ENCODE assay signal across 8 mouse cellular contexts in genomic region chr14:52104677-52105285, GRCm38 (mm10). TPM values are rescaled to one million over a fixed set of nuclear protein-coding genes. Genes with fewer than 3 reads are reported as not detected.
A peak's percentile ranks its signal among the peaks of the same experiment; 100 is the strongest.
DNase-seq lines count a peak whose midpoint lies in the region; ATAC-seq and TF ChIP-seq lines count a peak whose summit lies in the region.

No protein-coding gene starts in this region.

- DNase-seq in 3T3-L1 (ENCODE audit: low read depth, low spot score), result peak; percentile 40
- DNase-seq in liver, embryonic 14.5 days (ENCODE audit: low read depth in 3 of 3, low spot score in 3 of 3), result no peak
- no peak for DNase-seq in left cerebral cortex, adult 9 months (ENCODE audit: low spot score in 2 of 2)
- no peak for DNase-seq in urinary bladder, postnatal 10 days (ENCODE audit: low spot score)
- DNase-seq in left cerebral cortex, postnatal 36 days (ENCODE audit: low spot score in 2 of 2), result no peak

- peaks cover 27% of the 10 kb centered on the region for H3K36me3 ChIP-seq in erythroblast, embryonic 14.5 days (ENCODE audit: control insufficient read depth)
- peaks cover 9% of the 10 kb centered on the region for H3K36me3 ChIP-seq in forebrain, embryonic 13.5 days (ENCODE audit: poor library complexity, severe bottlenecking)
- H3K36me3 ChIP-seq in liver, embryonic 14.5 days (replicated peaks; ENCODE audit: control insufficient read depth, insufficient read depth, low read depth), result peaks cover 19% of the 10 kb centered on the region

- no peak for ATAC-seq in erythroblast, adult 5-6 weeks (replicated peaks; ENCODE audit: low FRiP score, poor library complexity, severe bottlenecking)
- ATAC-seq in forebrain, embryonic 13.5 days, result no peak
- ATAC-seq in liver, embryonic 14.5 days (ENCODE audit: insufficient read depth), result no peak; the same call in 1 of the 2 replicates

- H3K9ac ChIP-seq in forebrain, embryonic 13.5 days, result peak overlapping the region; percentile 53
- peak overlapping the region; percentile 73 for H3K9ac ChIP-seq in liver, embryonic 14.5 days (replicated peaks)

- H3K27ac ChIP-seq in forebrain, embryonic 13.5 days, result peak overlapping the region; percentile 83
- peak overlapping the region; percentile 96 for H3K27ac ChIP-seq in liver, embryonic 14.5 days

- 40% methylated on average over 7 of the region's 7 CpGs for WGBS in forebrain, embryonic 13.5 days
- WGBS in liver, embryonic 14.5 days (ENCODE audit: insufficient replicate concordance), result 31% methylated on average over 7 of the region's 7 CpGs

- TF ChIP-seq EP300 in liver, embryonic 14.5 days (IDR thresholded peaks at IDR 0.05; ENCODE audit: low read depth), result no peak

- no peaks in the 10 kb centered on the region for H3K27me3 ChIP-seq in erythroblast, embryonic 14.5 days (ENCODE audit: control insufficient read depth)
- no peaks in the 10 kb centered on the region for H3K27me3 ChIP-seq in forebrain, embryonic 13.5 days
- no peaks in the 10 kb centered on the region for H3K27me3 ChIP-seq in liver, embryonic 14.5 days (ENCODE audit: control insufficient read depth, insufficient read depth, low read length)

- intact Hi-C loops in left cerebral cortex, postnatal 36 days (cut with DNase I), result loop anchor here (10.0 kb wide), 1 partner anchor 220 kb away; the partner anchor contains the start of gene Mettl17

- H3K4me1 ChIP-seq in erythroblast, embryonic 14.5 days (ENCODE audit: control insufficient read depth), result peaks cover 39% of the 10 kb centered on the region
- peaks cover 43% of the 10 kb centered on the region for H3K4me1 ChIP-seq in forebrain, embryonic 13.5 days
- H3K4me1 ChIP-seq in liver, embryonic 14.5 days (replicated peaks; ENCODE audit: control insufficient read depth in 2 of 2, insufficient read depth in 2 of 2, low read length in 1 of 2), result peaks cover 14 to 33% of the 10 kb centered on the region in 2 experiments

- peak overlapping the region; percentile 55 for H3K4me2 ChIP-seq in forebrain, embryonic 13.5 days
- peak overlapping the region; percentile 94 for H3K4me2 ChIP-seq in liver, embryonic 14.5 days (ENCODE audit: low read depth)

- H3K9me3 ChIP-seq in erythroblast, embryonic 14.5 days (ENCODE audit: control insufficient read depth, low read length), result no peaks in the 10 kb centered on the region
- no peaks in the 10 kb centered on the region for H3K9me3 ChIP-seq in forebrain, embryonic 13.5 days (replicated peaks)
- H3K9me3 ChIP-seq in liver, embryonic 14.5 days (ENCODE audit: control insufficient read depth, low read length), result no peaks in the 10 kb centered on the region

- peak; percentile 29; the same call in 1 of the 2 replicates for TF ChIP-seq CTCF in liver, embryonic 14.5 days (IDR thresholded peaks at IDR 0.05; ENCODE audit: low read depth)

- peak overlapping the region; percentile 79 for H3K4me3 ChIP-seq in erythroblast, embryonic 14.5 days (replicated peaks)
- peak overlapping the region; percentile 33 for H3K4me3 ChIP-seq in forebrain, embryonic 13.5 days
- H3K4me3 ChIP-seq in liver, embryonic 14.5 days (ENCODE audit: insufficient read depth in 1 of 2, low read depth in 2 of 2, low read length in 2 of 2), result peak overlapping the region; percentile 59 to 60

RNA-seq across cellular contexts. Expression of gene Hnrnpc, which starts 1.0 kb away (rescaled TPM):
- 1.5 and 2.8 TPM in 2 replicates for polyA plus RNA-seq in erythroblast, embryonic 14.5 days (2012)
- total RNA-seq in erythroblast, adult 5-6 weeks (2015; ENCODE audit: low replicate concordance), result 143 and 152 TPM in 2 replicates
- total RNA-seq in erythroblast, adult 5-6 weeks (2017; ENCODE audit: low replicate concordance), result 197 and 275 TPM in 2 replicates
- polyA plus RNA-seq in forebrain, embryonic 13.5 days (2015; fragmentation: Nextera tagmentation; extraction: Ambion mirVana), result 830 and 894 TPM in 2 replicates
- 94.9 and 161 TPM in 2 replicates for polyA plus RNA-seq in liver, embryonic 14.5 days (2012; rRNA removed)
- polyA plus RNA-seq in liver, embryonic 14.5 days (2014; fragmentation: Nextera tagmentation; extraction: Ambion mirVana), result 240 and 269 TPM in 2 replicates
- 100 to 1,000 TPM; 199 to 225 TPM for total RNA-seq in left cerebral cortex, postnatal 36 days (2021)

RNA-seq across cellular contexts. Expression of gene Rpgrip1, which starts 5.7 kb away (rescaled TPM):
- not detected in 2 replicates for polyA plus RNA-seq in erythroblast, embryonic 14.5 days (2012)
- 1.3 TPM in 1 of 2 replicates, not detected in the other for total RNA-seq in erythroblast, adult 5-6 weeks (2015; ENCODE audit: low replicate concordance)
- total RNA-seq in erythroblast, adult 5-6 weeks (2017; ENCODE audit: low replicate concordance), result 3.2 and 4.6 TPM in 2 replicates
- polyA plus RNA-seq in forebrain, embryonic 13.5 days (2015; fragmentation: Nextera tagmentation; extraction: Ambion mirVana), result 82.5 and 91.0 TPM in 2 replicates
- 0.31 and 0.41 TPM in 2 replicates for polyA plus RNA-seq in liver, embryonic 14.5 days (2012; rRNA removed)
- polyA plus RNA-seq in liver, embryonic 14.5 days (2014; fragmentation: Nextera tagmentation; extraction: Ambion mirVana), result 48.5 and 50.1 TPM in 2 replicates
- total RNA-seq in left cerebral cortex, postnatal 36 days (2021), result 1 to 10 TPM; 2.0 to 3.6 TPM

Comparison
In these comparisons a context has a peak if more than half of its experiments do, and no peak if none do; other contexts are left out.
1. RNA of gene Hnrnpc, which starts 1.0 kb away (polyA plus RNA-seq): 830 to 894 TPM in forebrain, embryonic 13.5 days and 94.9 to 269 TPM in liver, embryonic 14.5 days; 1.5 to 2.8 TPM in erythroblast, embryonic 14.5 days; every median in the first group is over 10 times any median in the second.
2. Peak in every context shown above with its lines, with median percentiles within 50 percentile points of each other: H3K4me3 ChIP-seq.